Mouse (Mus musculus): Measurements from ENCODE around the gene Dop1b.
"Not testable (repeated sequence)": the region's sequence is repeated elsewhere in the genome, so short reads cannot be mapped to it uniquely, and the experiment has no call there.

Gene Dop1b

DNA sequence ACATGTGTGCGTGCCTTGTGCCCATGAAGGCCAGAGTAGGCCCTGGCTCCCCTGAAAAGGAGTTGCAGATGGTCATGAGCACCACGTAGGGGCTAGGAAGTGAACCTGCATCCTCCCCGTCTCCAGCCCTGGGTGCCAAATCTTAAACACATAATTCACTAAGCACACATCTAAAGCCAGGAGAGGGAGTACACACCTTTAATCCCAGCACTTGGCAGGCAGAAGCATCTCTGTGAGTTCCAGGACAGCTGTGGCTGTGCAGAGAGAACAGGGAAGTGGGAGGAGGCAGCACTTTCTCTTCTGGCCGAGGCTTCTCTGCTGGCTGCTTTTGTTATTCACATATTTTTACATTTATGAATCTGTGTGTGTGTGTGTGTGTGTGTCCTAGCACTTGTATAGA, 52.9 kb downstream of the Dop1b start:
- no peak for DNase-seq

DNA sequence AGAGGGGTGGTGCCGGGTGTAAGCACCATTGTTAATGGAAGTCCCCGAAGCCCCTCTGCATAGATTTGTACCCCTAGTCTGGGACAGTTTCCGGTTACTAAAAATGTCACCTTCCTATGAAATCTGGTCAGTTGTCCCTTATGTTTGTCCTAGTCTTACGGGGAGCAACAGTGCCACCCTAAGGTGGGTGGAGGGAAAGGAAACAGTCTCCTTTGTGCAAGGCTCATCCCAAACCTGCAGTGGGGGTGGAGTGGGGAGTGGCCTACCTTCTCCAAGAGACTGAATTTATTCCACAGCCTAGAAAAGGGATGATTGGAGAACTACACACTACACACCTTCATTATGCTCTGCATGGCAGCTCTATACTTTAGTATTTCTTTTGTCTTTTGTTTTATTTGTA, 55.3 kb downstream of the Dop1b start:
- peak; percentile 53 for DNase-seq

DNA sequence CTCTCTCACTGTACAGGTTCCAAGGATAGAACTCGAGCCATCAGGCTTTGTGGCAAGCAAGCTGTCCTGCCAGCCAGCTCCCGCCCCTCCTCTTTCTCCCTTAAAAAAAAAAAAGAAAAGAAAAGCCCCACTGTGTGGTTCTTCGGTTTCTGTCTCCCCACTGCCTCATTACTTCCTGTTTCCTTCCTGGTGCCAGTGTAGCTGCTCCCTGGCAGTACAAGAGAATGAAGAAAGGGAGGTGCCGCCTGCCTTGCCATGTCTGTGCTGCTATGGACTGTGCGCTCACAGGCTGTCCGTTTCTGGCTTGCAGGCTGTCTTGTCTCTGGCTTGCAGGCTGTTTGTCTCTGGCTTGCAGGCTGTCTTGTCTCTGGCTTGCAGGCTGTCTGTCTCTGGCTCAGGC, 55.8 kb downstream of the Dop1b start:
- DNase-seq: no peak

DNA sequence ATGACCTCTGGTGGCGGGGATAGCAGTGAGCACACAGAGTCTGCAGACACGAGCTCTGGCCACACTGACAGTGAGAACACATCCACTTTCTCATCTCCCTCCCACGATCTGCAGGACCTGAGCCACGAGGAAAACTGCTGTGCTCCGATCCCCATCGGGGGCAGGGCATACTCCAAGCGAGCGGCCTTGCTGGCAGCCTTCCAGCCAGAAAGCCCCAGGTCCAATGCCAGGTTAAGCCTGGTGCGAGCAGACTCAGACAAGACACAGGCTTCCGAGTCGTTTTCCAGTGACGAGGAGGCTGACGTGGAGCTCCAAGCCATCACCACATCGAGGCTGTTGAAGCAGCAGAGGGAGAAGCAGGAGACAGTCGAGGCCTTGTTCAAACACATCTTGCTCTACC, 57.9 kb downstream of the Dop1b start:
- DNase-seq: no peak

DNA sequence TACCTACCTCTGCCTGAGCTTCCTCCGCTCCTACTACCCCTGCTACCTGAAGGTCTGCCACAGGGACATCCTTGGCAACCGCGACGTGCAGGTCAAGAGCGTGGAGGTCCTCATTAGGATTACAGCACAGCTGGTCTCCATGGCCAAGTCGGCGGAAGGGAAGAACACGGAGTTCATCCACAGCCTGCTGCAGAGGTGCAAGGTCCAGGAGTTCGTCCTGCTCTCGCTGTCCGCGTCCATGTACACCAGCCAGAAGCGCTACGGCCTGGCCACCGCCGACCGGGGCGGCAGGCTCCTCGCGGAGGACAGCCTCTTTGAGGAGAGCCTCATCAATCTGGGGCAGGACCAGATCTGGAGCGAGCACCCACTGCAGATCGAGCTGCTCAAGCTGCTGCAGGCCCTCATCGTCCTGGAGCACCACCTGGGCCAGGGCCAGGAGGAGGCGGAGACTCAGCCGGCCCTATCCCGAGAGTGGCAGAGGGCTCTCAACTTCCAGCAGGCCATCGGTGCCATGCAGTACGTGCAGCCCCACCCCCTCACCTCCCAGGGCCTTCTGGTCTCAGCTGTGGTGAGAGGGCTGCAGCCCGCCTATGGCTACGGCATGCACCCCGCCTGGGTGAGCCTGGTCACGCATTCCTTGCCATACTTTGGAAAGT, 58.7 kb downstream of the Dop1b start:
- no peak for DNase-seq

DNA sequence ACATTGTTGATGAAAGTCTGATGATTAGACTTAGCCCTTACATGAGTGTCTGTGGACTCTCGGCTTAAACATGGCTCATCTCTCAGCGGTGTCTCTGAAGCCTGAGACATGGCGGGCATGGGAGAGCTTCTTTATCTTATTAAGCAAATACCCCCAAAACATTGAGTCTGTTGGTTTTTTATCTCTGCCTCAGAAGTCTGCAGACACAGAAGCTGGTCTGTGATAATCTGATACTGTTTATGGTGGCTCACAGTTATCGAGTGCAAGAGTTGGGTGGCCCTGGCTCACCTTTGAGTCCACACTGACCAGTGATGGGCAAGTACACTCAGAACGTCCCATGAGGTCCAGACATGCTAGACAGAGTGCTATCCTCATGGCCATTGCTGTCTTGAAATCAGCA, 63.0 kb downstream of the Dop1b start:
- DNase-seq: no peak

DNA sequence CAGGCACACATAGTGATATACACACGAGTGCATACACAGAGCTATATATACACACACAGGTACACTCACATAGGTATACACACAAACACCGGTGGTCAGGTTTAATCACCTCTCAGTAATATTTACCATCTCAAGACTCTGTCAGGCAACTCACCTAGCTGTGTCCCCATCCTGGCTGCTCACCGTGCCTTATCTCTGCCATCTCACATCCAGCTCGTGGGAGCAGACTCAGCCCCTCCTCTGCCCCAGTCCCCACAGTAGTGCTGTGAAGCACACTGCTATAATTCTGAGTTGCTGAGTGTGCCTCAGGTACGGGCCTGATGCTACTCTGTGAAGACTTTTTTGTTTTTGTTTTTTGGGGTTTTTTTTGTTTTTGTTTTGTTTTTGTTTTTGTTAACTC, 64.8 kb downstream of the Dop1b start:
- no peak for DNase-seq

DNA sequence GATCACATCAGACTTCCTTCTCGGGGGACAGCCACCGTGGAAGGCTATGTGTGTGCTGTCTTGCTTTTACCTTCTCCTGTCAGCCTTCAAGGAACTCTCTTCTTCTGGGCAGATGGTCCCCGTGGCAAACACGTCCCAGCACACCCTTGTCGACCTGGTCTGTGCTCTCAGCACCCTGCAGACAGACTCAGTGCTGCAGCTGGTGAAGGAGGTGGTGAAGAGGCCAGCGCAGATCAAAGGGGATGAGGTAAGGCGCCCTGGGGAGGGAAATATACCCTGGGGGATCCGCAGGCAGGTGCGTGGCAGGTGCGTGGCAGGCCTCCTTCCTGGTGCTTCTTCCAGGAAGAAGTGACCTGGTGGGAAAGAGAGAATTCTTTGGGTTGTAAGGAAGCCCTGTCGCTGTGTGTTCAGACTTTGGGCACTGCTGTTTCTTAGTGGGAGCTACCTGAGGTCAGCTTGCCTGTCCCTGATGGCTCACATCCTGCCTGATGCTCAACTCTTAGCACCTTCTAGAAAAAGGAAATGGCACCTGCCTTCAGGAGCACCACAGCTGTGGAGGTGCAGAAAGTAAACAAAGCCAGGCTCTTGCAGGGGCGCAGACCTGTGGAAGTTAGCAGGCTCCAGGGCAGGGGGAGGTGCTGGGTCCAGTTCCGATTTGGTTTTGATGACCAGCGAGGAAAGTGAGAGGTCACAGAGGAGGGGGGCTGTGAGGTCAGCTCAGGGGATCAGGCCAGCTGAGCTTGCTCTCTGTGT, 65.7 kb downstream of the Dop1b start:
- DNase-seq: no peak

DNA sequence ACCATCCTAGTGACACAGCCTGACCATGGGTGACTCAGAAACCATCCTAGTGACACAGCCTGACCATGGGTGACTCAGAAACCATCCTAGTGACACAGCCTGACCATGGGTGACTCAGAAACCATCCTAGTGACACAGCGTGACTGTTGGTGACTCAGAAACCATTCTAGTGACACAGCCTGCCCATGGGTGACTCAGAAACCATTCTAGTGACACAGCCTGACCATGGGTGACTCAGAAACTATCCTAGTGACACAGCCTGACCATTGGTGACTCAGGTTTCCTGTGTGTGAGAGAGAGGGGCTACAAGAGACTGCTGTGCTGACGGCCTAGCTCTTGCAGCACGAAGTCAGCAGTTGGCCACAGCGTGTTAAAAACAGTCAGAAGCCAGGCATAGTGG, 66.7 kb downstream of the Dop1b start:
- not testable (repeated sequence) for DNase-seq

DNA sequence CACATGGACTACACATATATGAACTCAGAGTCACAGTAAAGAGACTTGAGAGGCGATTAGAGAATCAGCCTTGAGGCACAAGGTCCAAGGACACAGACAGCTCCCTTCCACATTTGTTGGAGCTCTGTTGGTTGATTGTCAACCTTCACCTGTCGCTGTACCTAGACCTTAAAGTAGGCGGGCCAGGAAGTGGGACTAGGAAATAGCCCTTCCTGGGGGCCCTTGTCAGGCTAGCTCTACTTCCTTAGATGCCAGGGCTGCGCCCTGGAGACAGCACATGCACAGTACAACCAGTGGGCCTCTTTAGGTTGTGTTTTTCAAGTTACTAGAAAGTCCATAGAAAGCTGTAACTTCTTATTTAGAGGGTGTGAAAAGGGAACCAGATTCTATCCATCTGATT, 67.8 kb downstream of the Dop1b start:
- no peak for DNase-seq

DNA sequence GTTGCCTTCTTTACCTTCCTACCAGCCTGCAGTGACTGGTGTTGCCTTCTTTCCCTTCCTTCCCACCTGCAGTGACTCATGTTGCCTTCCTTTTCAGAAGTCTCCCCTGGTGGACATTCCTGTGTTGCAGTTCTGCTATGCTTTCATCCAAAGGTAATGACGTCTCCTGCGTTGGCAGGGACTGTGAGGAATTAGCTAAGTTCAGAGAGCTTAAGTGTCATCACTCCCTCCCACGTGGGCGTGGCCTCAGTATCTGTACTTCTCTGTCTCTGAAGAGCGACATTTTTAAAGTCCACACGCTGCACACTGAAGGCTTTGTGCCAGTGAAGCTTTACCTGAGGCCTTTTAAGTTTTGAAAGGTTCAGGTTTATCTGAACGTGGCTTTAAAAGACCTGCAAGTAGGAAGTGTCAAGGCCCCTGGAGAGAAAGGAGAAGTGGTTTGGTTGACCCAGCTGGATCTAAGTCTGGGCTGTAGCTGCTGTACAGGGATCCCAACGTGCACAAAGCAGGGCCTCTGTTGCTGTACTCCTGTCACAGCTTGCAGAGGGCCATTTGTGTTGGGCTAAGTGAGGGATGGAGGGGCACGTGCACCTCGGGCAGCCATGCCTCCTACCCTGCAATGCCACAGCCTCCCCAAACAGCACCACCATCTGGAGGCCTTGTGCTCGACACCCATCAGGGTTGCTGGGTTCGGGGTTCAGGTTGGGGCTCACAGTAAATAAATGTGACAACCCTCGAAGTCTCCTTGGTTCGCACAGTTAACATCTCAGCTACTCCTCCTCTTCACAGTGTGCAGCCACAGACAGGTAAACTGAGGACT, 69.2 kb downstream of the Dop1b start:
- peak; percentile 59 for DNase-seq

DNA sequence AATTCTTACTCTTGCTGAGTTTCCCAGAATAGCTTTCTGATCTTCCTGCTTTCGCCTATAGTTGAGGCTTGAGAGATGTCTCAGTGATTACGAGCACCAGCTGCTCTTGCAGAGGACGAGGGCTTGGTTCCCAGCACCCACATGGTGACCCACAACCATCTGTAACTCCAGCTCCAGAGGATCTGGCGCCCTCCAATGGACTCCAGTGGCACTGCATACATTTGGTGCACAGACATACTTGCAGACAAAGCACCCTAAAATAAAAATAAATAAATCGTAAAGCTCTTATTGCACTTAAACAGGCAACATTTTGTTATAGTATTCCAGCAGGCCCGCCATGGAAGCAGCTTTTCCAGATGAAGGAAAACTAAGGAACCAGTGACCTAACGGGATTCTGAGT, 72.5 kb downstream of the Dop1b start:
- no peak for DNase-seq

DNA sequence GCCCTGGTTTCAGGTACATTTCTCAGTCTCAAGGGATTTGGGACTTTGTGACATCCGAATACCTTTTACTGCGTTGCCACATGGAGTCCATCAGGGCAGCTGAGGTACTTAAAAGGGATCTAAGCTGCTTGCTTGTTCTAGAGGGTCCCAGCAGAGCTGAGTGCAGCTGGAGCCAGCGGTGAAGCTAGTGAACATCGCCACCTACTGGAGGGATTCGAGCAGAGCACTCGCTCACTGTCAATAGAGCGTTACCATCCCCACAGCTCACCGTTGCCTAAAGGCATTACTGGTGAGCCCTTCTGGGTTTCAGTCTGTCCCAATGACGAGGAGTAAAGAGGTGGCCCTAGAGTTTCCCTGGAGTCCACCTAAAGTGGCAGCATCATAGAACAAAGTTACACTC, 74.1 kb downstream of the Dop1b start:
- DNase-seq: peak; percentile 54

DNA sequence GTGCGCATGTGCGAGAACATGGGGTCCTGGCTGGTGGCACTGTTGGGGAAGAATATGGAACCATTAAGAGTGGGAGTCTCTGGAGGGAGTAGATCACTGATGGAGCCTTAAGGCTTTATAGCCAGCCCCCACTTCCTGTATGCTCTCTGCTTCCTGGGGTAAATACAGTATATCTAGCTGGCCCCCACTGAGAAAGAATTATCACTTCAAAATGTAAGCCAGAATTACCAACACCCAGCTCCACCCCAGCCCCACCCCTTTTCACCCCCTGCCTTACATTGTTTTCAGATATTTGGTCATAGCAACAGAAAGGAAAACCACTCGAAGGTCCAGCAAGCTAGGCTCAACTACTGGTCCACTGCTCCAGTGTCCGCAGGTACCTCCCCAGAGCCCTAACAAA, 76.7 kb downstream of the Dop1b start:
- DNase-seq: no peak

DNA sequence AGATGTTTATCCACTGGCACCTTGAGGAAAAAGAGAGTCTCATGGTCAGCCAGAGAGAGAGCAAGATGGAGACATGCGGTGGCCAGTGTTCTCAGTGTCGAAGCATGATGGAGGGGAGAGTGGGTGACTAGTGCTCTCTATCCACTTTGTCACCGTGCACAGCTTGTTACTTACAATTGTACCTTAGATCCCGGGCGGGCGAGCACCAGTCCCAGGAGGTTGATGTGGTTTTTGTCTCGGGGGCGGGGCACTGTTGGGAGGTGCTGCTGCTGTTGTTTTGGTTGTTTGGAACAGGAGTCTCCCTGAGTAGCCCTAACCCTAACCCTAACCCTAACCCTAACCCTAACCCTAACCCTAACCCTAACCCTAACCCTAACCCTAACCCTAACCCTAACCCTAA, 77.2 kb downstream of the Dop1b start:
- DNase-seq: no peak

DNA sequence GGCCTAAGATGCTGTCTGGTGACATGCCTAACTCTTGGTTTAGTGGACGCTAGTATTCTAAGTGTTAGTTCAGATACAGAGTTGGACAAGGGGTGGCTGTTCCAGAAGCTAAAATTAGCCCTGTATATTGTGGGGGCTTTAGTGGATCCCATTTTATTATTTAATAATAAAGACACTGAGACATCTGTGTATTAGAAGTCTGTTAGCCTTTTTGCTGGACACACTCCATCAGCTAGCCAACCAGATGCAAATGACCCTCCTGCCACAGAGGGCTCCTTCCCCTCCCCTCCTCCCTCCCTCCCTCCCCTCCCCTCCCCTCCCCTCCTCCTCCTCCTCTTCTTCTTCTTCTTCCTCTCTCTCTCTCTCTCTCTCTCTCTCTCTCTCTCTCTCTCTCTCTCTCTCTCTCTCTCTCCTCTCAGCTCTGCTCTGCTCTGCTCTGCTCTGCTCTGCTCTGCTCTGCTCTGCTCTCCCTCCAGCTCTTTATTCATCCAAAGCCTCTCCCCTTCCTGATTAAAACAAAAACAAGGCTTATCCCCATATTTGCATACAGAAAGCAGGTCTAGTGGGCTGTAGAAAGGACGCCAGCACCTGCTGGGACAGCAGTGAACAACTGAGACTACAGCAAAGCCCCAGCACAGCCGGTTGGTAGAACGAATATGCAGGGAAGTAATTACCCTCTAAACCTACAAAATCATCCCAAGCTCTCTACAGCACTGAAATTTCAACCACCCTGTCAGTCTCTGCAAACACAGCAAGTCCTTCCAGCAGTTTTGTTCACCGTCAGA, 78.5 kb downstream of the Dop1b start:
- DNase-seq: no peak

DNA sequence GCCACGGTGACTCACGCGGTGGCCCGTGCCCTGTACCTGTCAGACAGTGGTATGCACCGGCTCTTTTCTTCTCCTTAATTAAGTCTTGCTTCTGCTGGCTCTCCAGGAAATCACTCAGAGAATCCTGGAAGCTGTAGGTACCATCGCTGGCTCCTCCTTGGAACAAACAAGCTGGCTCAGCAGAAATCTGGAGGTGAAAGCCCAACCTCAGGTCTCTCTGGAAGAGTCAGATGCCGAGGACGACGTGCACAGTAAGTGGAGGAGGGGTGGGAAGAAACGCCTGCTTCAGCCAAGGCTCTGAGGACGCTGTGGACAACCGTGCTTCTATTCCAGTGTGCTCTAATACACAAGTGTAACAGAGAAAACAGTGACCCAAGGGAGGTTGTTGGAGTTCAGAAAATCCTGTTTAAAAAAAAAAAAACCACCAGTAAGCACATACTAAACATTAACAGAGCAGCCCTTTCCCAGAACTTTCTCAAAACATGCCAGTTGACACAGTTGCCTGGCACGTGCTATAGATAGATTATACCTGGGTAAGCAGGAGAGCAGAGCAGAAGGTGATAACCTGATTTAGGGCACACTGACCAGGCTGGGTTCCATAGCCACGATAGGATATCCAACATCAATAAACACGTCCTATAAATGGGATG, 81.4 kb downstream of the Dop1b start:
- DNase-seq: no peak

DNA sequence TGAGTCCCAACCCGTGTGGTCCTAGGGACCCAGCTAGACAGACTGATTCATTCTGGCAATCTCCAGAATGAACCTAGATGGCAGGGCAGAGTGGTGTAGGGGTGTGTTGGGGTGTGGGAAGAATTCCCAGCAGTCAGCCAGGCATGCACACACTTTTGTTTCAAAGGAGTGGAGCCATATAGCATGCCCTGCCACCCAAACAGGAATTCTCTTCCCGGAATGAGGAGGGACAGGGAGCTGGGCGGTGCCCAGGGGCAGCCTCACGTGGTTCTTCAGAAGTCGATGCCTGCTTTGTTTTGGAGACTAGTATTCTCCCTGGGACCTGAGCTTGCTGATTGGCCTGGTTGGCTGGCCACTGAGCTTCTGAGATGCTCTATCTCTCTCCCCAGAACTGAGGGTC, 83.1 kb downstream of the Dop1b start:
- no peak for DNase-seq

DNA sequence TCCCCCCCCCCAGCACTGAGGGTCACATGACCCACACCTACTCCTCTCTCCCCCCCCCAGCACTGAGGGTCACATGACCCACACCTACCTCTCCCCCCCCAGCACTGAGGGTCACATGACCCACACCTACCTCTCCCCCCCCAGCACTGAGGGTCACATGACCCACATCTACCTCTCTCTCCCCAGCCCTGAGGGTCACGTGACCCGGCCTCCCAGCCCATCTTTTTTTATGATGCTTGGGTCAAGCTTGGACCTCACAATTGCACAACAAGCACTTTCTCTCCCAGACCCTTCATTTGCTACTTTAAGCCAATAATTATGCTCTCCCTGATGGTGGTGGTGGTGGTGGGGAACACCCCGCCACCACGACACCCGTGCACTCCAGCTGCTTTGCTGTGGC, 83.7 kb downstream of the Dop1b start:
- DNase-seq: no peak

DNA sequence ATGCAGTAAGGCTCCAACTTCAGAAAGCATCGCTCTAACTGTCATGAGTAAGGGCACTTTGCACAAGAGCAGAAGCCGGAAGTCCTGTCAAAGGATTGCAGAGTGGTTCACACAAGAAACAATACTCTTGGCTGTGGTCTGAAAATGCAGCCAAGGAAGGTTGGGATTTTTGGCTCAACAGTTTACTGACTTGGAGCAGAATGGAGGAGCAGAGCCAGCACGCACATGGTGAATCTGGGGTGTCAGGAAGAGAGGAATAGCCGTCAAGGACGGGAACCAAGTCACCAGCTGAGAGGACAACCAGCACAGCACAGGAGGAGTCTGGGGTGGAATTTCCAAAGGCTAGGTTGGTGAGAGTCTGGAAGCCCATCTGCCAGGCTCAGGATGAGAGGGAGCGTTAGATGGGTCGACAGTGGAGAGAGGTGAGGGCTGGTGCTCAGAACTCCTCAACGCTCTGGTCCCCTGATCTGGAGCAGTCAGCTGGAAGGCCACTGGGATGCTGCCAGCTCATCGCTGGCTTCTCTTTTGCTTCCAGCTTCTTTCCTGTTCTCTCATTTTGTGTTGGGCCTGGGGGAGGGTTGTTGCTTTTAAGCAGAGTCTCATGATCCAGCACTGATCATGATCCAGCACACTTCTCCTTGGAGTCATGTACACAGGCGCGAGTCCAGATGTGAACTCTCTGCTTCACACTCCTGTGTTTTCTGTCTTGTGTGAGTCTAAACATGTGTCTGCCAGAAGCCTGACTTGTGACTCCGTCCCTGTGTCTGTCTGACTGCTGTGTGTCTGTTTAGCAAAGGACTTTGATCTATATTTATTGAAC, 85.5 kb downstream of the Dop1b start:
- DNase-seq: peak; percentile 46

DNA sequence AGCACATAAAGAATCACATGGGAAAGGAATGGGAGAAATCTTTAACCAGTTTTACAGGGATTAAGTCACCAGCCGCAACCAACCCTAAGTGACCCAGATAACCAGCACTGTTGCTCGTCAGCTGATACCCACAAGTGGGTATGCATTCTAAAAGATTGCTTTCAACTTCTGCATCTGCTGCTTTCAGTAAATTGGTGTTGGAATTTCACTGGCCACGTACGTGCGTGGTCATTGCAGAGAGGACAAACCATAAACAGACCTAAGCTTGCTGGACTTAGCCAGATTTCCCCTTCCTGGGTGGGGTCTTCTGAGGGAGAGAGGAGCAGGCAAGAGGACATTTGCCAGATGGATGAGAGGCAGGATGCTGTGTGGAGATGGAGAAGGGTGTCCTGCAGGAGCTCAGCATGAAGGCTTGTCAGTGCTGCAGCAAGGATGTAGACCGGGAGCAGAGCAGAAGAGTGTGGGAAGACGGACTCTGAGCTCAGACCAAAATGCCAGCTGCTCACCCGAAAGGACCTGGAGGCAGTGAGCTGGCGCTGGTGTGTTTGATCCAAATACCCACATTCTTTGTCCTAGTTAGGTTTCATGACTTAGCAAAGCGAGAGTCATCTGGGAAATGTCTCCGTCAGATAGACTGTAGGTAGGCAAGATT, 86.3 kb downstream of the Dop1b start:
- peak; percentile 71 for DNase-seq

All from right cerebral cortex, adult 18-20 months (tissue).